Mouse (Mus musculus) stomach, embryonic 16.5 days (tissue): ENCODE data around the gene Ltbp1. TPM values are rescaled to one million over a fixed set of nuclear protein-coding genes. Genes with fewer than 3 reads are reported as not detected.
A peak's percentile ranks its signal among the peaks of the same experiment; 100 is the strongest.

ENCODE experiments used
- ATAC-seq: fragments of 200-750 bp; cut with Nextera tagmentation; 2 replicates; pipeline ENCODE4 v1.8.0; 2017; ENCODE audit warnings: moderate number of reproducible peaks, moderate TSS enrichment; ENCODE audit not compliant: insufficient read depth, low FRiP score
- H3K27ac ChIP-seq: fragments of 300-500 bp; sonication (generic); 2 replicates; pipeline ENCODE4 v1.5.1; 2014; ENCODE audit warnings: low read length
- H3K27me3 ChIP-seq: fragments of 300-500 bp; sonication (generic); 2 replicates; pipeline ENCODE4 v1.6.1; 2014; ENCODE audit warnings: low read length, control low read depth, mixed read lengths; ENCODE audit not compliant: control insufficient read depth, insufficient read depth
- H3K36me3 ChIP-seq: fragments of 300-500 bp; sonication (generic); 2 replicates; pipeline ENCODE4 v1.6.1; 2014; ENCODE audit warnings: low read length; ENCODE audit not compliant: control insufficient read depth, insufficient read depth
- H3K4me1 ChIP-seq: fragments of 300-500 bp; sonication (generic); 2 replicates; pipeline ENCODE4 v1.6.1; 2014; ENCODE audit warnings: low read length, control low read depth, mixed read lengths; ENCODE audit not compliant: control insufficient read depth, insufficient read depth
- H3K4me2 ChIP-seq: fragments of 300-500 bp; sonication (generic); 2 replicates; pipeline ENCODE4 v1.6.1; 2014; ENCODE audit warnings: low read depth, low read length, mixed read lengths
- H3K4me3 ChIP-seq: fragments of 300-500 bp; sonication (generic); replicated peaks from 2 replicates; pipeline ENCODE4 v1.5.1; 2014; ENCODE audit warnings: mild to moderate bottlenecking, low read length
- H3K9ac ChIP-seq: fragments of 300-500 bp; sonication (generic); 2 replicates; pipeline ENCODE4 v1.6.1; 2014; ENCODE audit warnings: low read length
- H3K9me3 ChIP-seq: fragments of 300-500 bp; sonication (generic); replicated peaks from 2 replicates; pipeline ENCODE4 v1.6.1; 2016; ENCODE audit warnings: low read length, control low read depth; ENCODE audit not compliant: control insufficient read depth
- WGBS: fragments of 180-500 bp; shearing (Covaris S2); extraction: QIAGEN DNeasy Blood & Tissue Kit; methylation state at CpG from one replicate; pipeline ENCODE4 v1.1.7; 2014; 5-methylcytosine and 5-hydroxymethylcytosine counted together
- polyA plus RNA-seq: library from polyadenylated mRNA; unstranded; fragments of >200 nt; fragmentation: Nextera tagmentation; extraction: Ambion mirVana; gene quantifications from 2 replicates; pipeline ENCODE4 v1.2.1, GENCODE M21; 2015

Gene Ltbp1
- polyA plus RNA-seq, 1 experiment from 2014 or later: 30.1 TPM

DNA sequence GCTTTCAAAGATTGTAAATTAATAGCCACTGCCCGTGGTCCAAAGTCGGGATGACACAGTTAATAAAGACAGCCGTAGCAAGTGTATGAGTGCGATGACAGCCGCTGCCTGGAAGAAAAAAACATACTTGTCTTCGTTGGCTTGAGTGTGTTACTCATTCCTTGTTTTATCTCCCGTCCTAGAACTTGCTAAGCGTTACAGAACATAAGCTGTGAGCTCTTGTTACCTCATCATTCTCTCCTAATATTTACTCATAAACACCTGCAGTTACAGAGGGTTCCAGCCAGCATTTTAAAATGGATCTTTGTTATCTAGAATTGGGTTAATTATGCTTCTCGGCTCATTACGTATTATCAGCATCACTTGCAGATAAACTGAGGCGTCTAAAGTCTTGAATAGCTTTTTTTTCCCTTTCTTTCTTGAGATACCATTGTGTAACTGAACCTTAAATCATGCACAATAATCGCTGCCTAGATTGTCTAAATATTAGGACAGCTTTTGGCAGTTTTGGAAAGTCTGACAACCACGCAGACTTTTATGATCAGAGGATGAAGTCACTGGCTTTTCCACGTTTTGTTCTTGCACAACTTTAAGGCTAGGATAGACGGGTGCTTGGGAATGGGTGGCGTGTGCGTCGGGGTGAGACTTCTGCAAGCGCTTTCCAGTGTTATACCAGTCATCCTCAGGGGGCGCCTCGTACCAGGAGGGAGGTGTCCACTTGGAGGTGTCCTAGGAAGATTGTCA lies 28.7 kb downstream of the Ltbp1 start:
- Histone ChIP-seq H3K4me1 (peaks cover 3% of the 10 kb centered on the region; the same call in 1 of the 2 replicates), H3K27me3 (no peaks in the 10 kb centered on the region), H3K36me3 (no peaks in the 10 kb centered on the region), H3K9ac (no peak overlapping the region), H3K4me2 (no peak overlapping the region), H3K9me3 (no peaks in the 10 kb centered on the region), H3K4me3 (no peak overlapping the region), H3K27ac (no peak overlapping the region)
- ATAC-seq: no peak
- WGBS: 64% methylated on average over 21 of the region's 21 CpGs

- Histone ChIP-seq H3K4me1 (peaks cover 3% of the 10 kb centered on the region; the same call in 1 of the 2 replicates), H3K9ac (no peak overlapping the region), H3K9me3 (no peaks in the 10 kb centered on the region), H3K27ac (no peak overlapping the region), H3K27me3 (no peaks in the 10 kb centered on the region), H3K36me3 (no peaks in the 10 kb centered on the region), H3K4me2 (no peak overlapping the region), H3K4me3 (no peak overlapping the region)
- ATAC-seq: no peak
- 74% methylated on average over 6 of the region's 6 CpGs for WGBS
Measured at GRCm38 (mm10) chr17:75036881-75037280, 31.5 kb downstream of the Ltbp1 start.

GRCm38 (mm10) chr17:75039017-75039416 lies 33.6 kb downstream of the Ltbp1 start:
- WGBS: 56% methylated on average over 4 of the region's 4 CpGs
- no peak overlapping the region for H3K9ac ChIP-seq
- H3K27ac ChIP-seq: no peak overlapping the region
- H3K36me3 ChIP-seq: no peaks in the 10 kb centered on the region
- no peak overlapping the region for H3K4me2 ChIP-seq
- no peaks in the 10 kb centered on the region for H3K9me3 ChIP-seq
- H3K4me3 ChIP-seq: no peak overlapping the region
- no peak for ATAC-seq
- H3K4me1 ChIP-seq: peaks cover 3% of the 10 kb centered on the region; the same call in 1 of the 2 replicates
- no peaks in the 10 kb centered on the region for H3K27me3 ChIP-seq

DNA sequence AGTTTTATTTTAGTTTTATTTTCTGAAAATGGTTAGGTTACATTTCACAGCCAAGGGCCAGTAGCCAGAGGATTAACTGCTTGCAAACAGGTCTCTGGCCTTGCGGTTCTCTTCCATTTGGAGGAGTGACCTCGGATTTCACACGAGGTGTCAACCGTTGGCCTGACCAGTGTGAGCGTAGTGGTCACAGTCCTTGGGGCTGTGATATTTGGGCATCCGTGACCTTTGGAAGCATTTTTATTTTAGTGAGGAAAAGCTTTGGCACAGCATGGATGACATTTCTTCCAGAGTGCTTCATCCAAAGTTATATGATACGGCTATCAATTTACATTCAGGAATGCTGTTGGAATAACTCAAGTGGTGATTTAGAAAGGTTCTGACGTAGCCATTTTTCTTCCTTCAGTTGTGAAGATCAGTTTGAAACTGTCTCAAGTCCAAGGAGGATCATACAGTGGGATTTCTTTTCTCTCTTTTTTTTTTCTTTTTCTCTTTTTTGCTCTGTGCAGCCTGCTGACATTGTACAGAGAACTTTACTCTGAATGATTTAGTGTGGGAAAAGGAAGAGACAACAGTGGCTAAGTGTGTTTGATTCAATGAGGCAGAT lies 44.1 kb downstream of the Ltbp1 start:
- Histone ChIP-seq H3K27me3 (no peaks in the 10 kb centered on the region), H3K36me3 (no peaks in the 10 kb centered on the region), H3K4me2 (no peak overlapping the region), H3K9me3 (no peaks in the 10 kb centered on the region), H3K4me1 (peaks cover 3% of the 10 kb centered on the region; the same call in 1 of the 2 replicates), H3K4me3 (no peak overlapping the region), H3K27ac (no peak overlapping the region), H3K9ac (no peak overlapping the region)
- 55% methylated on average over 8 of the region's 8 CpGs for WGBS
- ATAC-seq: no peak

GRCm38 (mm10) chr17:75051440-75051925 lies 46.1 kb downstream of the Ltbp1 start:
- WGBS: 92% methylated on average over 8 of the region's 8 CpGs

GRCm38 (mm10) chr17:75055235-75055634 lies 49.9 kb downstream of the Ltbp1 start:
- no peak overlapping the region for H3K27ac ChIP-seq
- no peak overlapping the region for H3K4me2 ChIP-seq
- H3K27me3 ChIP-seq: no peaks in the 10 kb centered on the region
- no peaks in the 10 kb centered on the region for H3K36me3 ChIP-seq
- no peak overlapping the region for H3K9ac ChIP-seq
- H3K4me1 ChIP-seq: peaks cover 15% of the 10 kb centered on the region
- ATAC-seq: no peak
- 55% methylated on average over 5 of the region's 5 CpGs for WGBS
- H3K4me3 ChIP-seq: no peak overlapping the region
- H3K9me3 ChIP-seq: no peaks in the 10 kb centered on the region

More at GRCm38 (mm10) chr17:75051440-75051925, 46.1 kb downstream of the Ltbp1 start:
- Histone ChIP-seq H3K36me3 (no peaks in the 10 kb centered on the region), H3K27me3 (no peaks in the 10 kb centered on the region), H3K4me3 (no peak overlapping the region), H3K9ac (no peak overlapping the region), H3K4me1 (peaks cover 5% of the 10 kb centered on the region), H3K9me3 (no peaks in the 10 kb centered on the region), H3K27ac (no peak overlapping the region), H3K4me2 (no peak overlapping the region)
- ATAC-seq: no peak

GRCm38 (mm10) chr17:75055961-75056360 lies 50.6 kb downstream of the Ltbp1 start:
- H3K36me3 ChIP-seq: no peaks in the 10 kb centered on the region
- no peak overlapping the region for H3K4me3 ChIP-seq
- H3K27me3 ChIP-seq: no peaks in the 10 kb centered on the region
- H3K4me2 ChIP-seq: no peak overlapping the region
- H3K9ac ChIP-seq: no peak overlapping the region
- peaks cover 15% of the 10 kb centered on the region for H3K4me1 ChIP-seq
- 86% methylated on average over 6 of the region's 6 CpGs for WGBS
- H3K27ac ChIP-seq: no peak overlapping the region
- ATAC-seq: no peak
- H3K9me3 ChIP-seq: no peaks in the 10 kb centered on the region

- Histone ChIP-seq H3K4me1 (peaks cover 15% of the 10 kb centered on the region), H3K36me3 (no peaks in the 10 kb centered on the region), H3K4me2 (no peak overlapping the region), H3K9ac (no peak overlapping the region), H3K9me3 (no peaks in the 10 kb centered on the region), H3K4me3 (no peak overlapping the region), H3K27ac (no peak overlapping the region), H3K27me3 (no peaks in the 10 kb centered on the region)
- WGBS: 38% methylated on average over 8 of the region's 8 CpGs
- no peak for ATAC-seq
Measured at GRCm38 (mm10) chr17:75056631-75057030, 51.3 kb downstream of the Ltbp1 start.

- Histone ChIP-seq H3K27me3 (no peaks in the 10 kb centered on the region), H3K4me1 (0 out of 2 replicates have a peak, but pooled peaks cover 10% of the 10 kb centered on the region), H3K4me2 (no peak overlapping the region), H3K9ac (no peak overlapping the region), H3K9me3 (no peaks in the 10 kb centered on the region), H3K27ac (no peak overlapping the region), H3K36me3 (no peaks in the 10 kb centered on the region), H3K4me3 (no peak overlapping the region)
- peak; percentile 57; the same call in 1 of the 2 replicates for ATAC-seq
- WGBS: 45% methylated on average over 7 of the region's 7 CpGs
Measured at GRCm38 (mm10) chr17:75066340-75066739, 61.0 kb downstream of the Ltbp1 start.
